Mouse (Mus musculus) spleen, postnatal 4 days (tissue): Measurements from ENCODE around the gene Scgn.

Experiments
- DNase-seq, 2 experiments: peaks; one replicate each; pipeline ENCODE4 v3.0.0; 2022; ENCODE audit warnings: low spot score in 2 of 2

Gene Scgn

DNA sequence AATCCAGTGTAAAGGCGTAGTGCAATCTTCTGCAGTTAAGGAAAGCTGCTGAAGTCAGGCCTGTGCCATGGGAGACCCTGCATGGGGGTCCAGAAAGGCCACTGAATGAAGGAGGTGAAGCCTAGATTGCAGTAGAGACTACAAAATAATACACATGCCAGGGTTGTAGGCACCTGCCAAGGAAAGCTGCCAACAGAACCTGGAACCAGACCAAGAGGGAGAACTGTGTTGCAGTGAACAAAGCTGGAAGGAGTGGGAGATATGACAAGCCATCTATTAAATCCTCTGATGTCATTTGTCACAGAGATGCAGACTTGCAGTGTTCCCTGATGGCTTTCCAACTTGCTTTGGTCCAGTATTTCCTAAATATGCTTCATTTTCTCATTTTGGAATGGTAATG is 52.3 kb downstream of the Scgn start:
- DNase-seq: no peak

- no peak for DNase-seq
These were observed 56.8 kb downstream of the Scgn start, which contains the start of gene Hist1h2aa for GRCm38 (mm10) chr13:23934211-23934520. TSS of gene Hist1h2aa (plus strand) at chr13:23934462.

GRCm38 (mm10) chr13:23933421-23934210 is 57.4 kb downstream of the Scgn start, which contains the start of gene Hist1h2ba:
TSS of gene Hist1h2ba (minus strand) at chr13:23934156.
- no peak for DNase-seq

GRCm38 (mm10) chr13:23930904-23931303 is 60.1 kb downstream of the Scgn start:
- DNase-seq: no peak

GRCm38 (mm10) chr13:23930461-23930860 is 60.6 kb downstream of the Scgn start:
- no peak for DNase-seq

GRCm38 (mm10) chr13:23928637-23929036 is 62.4 kb downstream of the Scgn start:
- DNase-seq: no peak

DNA sequence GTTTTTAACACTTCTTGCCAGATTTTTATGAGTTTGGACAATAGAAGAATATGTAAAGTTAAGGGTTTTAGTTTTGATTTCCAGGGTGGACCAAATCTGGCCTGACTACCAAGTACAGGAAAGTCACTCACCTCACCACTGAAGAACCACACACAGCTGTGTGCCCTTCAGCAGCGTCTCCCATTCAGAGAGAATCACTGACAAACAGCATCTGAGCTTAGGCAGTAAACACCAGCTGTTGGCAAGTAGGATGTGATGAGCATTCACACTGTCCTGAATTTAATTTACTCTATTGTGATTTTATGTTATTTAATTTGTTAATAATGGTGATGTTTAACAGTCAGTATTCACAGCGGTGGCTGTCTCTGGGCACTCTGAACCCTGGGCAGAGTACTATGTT is 65.2 kb downstream of the Scgn start:
- DNase-seq: no peak

DNA sequence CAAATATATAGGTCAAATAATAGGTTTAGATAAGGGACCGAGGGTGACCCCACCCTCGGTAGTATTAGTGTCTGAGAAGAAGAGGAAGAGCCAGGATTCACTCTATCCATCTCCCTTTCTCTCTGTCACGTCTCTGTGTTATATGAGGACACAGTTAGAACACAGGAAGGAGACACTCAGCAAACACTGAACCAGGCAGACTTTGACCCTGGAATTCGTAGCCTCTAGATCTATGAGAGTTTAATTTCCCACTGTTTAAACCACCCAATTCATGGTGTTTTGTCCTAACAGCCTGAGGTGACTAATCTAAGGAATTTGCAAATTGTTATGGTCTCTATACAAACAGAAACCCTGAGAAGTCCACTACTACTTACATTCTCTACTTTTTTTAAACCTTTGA is 73.3 kb downstream of the Scgn start:
- DNase-seq: no peak

DNA sequence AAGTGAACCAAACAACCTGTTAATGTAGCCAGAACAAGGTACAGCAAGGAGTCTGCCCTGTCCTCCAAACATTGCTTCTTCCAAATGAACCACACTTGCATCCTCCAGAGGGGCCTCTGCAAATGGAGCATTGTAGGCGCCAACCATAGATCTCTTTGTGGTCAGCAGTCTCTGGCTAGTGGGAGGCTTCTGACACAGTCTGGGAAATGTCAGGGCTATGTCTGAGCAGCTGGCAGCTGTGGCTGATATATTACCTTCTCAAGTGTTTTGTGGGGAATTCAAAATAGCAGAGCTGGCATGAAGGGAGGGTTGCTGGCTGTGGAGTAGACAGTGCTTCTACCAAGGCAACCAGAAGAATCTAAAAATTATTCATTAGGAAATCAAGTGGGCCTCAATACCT is 74.9 kb downstream of the Scgn start:
- DNase-seq: no peak

GRCm38 (mm10) chr13:23914376-23915167 is 76.4 kb downstream of the Scgn start, which contains the start of gene Slc17a4:
TSS of gene Slc17a4 (minus strand) at chr13:23915009.
- no peak for DNase-seq

- DNase-seq: no peak
These were observed 77.2 kb downstream of the Scgn start for GRCm38 (mm10) chr13:23913791-23914306.

GRCm38 (mm10) chr13:23911335-23911734 is 79.7 kb downstream of the Scgn start:
- DNase-seq: no peak

DNA sequence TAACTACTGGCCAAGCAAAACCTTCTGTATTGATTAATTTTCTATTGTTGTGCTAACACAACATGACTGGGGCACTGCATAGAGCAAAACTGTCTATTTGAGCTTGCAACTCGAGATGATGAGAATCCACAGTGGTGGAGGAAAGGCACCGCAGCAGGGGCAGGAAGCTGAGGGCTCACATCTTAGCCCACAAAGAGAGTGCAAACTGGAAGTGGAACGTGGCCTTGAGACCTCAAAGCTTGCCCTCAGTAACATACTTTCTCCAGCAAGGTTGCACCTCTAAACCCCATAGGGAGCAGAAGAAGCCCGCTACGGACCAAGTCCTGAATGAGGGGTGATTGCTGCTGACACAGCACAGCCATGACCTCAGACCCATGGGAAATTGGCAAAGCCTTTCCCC is 80.9 kb downstream of the Scgn start:
- no peak for DNase-seq

GRCm38 (mm10) chr13:23906906-23907305 is 84.1 kb downstream of the Scgn start:
- no peak for DNase-seq
